Mouse (Mus musculus): Measurements from ENCODE around the gene Cdkal1.

Gene Cdkal1

DNA sequence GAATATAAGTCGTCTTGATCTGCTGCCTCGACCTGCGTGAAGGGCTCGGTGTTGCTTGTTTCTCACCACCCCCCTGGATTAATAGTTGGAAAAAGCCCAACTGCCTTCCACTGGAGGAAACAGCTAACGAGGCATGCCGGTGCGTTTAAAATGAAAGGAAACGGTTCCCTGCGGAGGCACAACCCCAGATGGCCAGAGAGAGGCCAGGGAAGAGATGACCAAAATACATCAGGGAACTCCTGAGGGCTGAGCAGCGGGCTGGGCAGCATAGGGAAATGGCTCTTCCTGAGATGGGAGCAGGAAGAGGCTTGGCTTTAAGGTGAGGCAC is 499.4 kb downstream of the Cdkal1 start:
- in situ Hi-C loops (cut with MboI, MseI) = no loop called here

DNA sequence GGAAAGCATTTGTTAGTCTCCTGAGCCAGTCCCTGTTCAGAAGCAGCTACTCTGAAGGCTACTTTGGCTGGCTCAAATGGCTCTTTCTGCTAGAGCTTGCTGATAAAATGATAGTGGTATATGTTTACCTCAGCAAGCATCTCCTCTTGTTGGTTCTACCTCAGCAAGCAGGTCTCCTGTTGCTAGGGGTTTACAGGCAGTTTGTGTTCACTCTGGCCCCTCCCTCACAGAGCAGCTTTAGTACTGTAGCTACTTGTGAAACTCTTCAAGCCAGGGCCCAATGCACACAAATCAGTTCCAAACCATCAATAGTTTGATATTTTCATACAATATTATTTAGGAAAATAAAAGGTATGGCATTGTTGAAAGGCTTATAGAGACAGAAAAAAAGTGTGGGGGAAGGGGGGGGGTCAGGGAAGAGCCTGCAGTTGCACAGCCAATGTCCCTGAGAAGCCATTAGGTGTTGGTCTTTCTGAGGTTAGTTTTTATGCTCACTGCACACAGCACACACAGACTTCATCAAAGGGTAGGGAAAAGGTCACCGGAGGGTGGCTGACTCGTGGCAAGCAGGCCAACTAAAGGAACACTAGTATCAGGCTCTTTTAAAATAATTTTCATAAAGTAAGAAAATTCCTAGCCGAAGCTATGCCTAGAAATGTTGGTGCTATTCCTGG is 499.9 kb downstream of the Cdkal1 start:
- in situ Hi-C loops (cut with MboI, MseI) = no loop called here

DNA sequence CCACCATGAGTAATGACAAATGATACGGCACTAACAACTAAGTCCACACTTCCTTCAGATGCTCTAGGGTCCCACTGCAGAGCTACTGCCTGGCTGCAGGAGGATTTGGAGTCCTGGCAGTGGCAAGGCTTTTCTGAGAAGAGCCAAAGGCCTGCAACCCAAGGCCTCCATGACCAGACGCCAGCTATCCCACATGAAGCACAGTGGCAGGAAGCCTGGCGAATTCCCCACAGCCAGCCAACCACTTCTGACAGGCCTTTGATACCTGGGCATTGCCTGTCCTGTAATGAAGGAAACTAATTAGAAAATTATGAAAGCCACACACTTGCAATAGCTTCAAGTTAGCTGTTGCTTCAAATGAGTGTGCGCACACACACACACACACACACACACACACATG is 500.5 kb downstream of the Cdkal1 start:
- in situ Hi-C loops (cut with MboI, MseI) = no loop called here

DNA sequence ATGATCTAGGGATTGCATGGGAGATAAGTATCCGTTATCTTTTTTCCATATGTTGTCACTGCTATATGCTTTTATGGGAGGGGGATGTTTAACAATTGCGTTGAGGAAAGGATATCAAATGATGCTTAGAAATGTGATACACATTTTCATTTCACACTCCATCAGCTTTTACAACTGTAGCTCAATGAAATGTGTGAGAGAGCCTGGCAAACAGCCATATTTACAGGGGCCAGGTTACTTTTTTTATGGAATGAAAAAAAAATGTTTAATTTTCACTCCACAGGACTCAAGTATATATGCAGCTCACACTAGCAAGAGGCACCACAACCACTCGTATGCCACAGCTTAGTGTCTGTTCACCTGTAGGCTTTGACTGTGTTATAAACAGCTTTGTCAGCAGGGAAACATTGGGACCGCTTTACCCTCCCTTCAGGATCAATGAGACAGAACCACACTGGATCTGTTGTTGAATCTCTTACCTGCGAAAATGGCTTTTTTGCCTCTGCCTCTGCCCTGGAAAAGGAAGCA is 501.5 kb downstream of the Cdkal1 start:
- in situ Hi-C loops (cut with MboI, MseI) = no loop called here

DNA sequence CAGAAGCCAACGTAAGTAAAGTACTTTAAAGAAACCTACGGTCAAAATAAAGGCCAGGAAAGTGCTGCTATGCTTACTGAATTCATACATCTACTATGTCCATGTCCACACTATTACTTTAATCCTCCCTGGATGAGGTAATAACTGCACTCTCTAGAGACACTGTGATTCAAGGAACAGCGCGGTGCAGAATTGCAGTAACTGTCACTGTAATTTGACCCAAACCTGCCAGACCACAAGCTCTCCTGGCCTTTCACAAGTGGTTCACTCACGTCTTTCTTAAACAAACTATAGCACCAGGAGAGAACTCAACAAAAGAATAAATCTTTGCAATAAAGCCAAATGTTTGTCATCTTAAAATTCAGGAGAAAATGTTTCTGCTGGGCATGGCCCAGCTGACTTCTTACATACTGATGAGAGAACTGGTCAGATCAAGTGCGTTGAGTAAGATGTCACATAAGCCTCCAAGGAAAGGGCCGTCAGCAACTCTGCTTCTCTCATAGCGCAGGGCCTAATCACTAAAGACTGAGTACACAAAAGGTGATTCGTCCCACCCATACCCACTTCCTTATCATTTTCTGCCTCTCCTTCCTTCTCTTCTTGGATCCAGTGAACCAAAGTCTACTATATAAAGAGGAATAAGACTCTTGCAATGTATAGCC is 504.3 kb downstream of the Cdkal1 start:
- in situ Hi-C loops (cut with MboI, MseI) = no loop called here

DNA sequence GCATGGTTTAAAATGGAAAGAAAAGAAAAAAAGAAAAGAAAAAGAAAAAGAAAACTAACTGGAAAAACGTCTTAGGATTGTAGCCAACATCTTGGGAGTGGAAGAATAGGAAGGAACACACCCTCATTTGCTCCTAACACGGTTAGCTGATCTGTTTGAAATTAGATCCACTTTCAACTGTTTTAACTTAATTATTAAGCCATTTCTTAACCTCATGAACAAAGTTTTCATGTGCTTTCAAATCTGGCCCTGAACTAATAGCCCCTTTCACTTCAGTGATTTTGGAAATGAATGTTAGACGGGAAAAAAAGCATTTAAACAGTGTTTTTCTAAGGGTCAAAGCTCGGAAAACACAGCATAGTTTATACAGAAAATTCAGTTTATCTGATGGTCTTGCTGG is 505.5 kb downstream of the Cdkal1 start:
- in situ Hi-C loops (cut with MboI, MseI) = no loop called here

DNA sequence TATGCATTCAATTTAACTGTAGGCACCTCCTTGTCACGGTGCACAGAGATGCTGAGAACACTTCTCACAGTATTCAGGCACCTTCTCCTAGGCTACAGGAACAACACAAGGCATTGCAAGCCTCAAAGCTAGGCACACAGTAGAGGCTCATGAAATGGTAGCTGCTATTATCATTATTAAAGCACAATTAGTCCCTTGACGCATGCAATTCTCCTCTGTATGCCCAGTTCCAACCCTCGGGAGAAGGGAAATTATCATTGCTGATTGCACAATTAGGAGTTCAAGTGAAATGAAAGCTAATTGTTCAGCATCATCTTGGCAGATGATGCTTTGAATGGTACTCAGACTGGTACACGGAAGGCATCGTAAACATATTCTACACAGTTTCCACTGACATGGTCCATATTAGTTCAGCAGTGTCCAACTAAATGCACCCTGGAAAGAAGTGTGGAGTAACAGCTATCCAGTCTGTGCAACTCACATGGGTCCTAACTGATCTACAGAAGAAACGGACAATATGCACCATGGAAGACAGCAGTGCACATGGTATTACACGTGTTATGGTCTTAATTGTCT is 506.0 kb downstream of the Cdkal1 start:
- in situ Hi-C loops (cut with MboI, MseI) = no loop called here

DNA sequence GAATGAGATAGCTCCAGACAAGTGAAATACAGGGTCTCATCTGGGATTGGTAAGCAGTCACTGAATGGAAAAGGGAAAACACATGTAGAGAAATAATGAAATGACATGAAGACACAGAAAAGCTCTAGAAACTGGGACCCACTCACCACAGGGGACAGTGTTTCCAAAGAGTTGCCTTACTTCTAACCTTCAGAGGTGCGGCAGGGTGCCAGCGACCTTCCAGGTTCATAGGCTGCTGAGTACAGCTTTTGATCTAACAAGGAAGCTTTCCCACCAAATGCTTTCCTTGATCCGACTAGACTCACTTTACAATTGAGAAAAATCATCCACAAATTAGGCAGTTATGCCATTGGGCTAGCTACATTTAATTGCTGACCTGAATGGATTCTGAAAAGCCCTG is 507.1 kb downstream of the Cdkal1 start:
- in situ Hi-C loops (cut with MboI, MseI) = no loop called here

DNA sequence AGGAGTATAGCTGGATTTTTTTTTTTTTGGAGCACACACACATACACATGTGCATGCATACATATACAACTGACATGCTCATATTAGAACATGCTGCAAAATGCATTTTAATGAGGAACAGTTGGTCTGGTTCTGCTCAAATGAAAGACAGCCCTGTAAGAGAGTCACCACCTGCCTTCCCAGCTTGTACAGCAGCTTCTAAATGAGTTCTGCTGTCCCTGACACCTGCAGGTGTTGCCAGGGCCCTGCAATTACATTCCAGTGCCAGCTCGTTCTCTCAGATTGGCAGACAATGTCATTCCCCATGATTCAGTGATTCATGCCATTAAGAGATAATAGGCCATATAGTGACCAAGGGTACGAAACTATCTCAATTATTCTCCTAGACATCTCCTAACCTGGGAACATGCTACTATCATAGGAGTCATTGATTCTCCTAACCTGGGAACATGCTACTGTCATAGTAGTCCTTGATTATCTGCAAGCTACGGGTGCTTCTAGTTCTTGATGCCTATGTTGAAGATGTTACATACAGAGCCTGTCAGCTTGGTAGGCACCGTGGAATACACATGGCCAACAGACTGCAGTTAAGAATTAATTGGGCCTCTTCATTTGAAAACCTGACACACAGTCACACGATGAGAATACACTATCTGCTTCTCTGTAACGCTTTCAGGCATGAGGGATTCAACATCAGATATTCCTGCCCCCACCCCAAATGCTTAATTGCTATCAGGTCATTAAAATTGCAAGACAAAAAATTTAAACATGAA is 522.6 kb downstream of the Cdkal1 start:
- in situ Hi-C loops (cut with MboI, MseI) = no loop called here

DNA sequence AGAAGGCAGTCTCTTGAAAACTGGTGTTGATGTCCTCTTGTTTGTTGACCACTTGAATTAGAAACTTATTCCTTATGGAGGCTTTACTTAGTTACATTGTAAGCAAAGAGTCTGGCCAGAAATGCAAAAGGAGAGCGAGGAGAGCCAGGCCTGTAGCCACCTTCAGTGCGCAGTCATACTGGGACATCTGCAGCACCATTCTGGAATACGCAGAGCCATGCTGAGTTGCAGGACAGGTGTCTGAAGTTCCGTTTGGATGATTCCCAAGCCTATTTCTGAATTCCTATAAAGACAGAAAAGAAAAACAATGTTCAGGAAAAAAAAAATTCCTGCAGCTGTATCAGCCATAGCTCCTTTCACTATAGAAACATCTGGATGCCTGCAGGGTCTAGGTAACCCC is 529.5 kb downstream of the Cdkal1 start:
- in situ Hi-C loops (cut with MboI, MseI) = no loop called here

DNA sequence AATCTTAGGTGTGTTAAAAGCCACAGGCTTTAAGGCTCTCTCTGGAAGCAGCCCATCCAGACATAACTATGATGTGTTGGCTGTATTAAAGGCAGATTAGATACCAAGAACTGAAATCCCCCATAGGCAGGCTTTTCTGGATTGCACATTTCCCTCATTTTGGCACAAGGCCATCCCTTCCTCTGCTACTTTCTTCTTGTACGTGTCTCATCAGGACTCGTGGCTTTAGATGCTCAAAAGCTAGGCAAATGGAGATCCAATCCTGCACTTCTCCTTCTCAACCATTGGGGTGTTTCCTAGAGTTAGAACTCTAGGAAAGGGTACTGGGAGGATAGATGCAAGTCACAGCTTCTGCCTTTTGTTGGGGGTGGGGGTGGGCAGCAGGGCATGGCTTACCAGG is 535.1 kb downstream of the Cdkal1 start:
- in situ Hi-C loops (cut with MboI, MseI) = no loop called here

DNA sequence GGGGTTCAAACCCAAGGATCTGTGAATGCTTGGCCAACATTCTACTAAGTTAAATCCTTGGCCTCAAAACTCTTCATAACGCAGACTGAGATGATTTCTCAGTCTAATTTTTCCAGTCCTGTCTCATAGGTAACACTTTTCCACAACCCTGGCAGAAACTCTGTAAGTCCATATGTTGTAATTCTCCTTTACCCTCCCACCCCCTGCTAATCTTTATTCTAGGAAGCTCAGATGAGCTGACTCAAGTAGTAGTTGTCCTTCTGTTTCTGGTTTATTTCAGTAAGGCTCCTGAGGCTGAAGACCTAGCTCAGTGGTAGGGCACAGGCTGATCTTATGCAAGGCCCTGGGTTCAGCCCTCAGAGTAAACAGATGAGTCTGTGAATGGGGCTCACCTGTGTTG is 537.8 kb downstream of the Cdkal1 start:
- in situ Hi-C loops (cut with MboI, MseI) = no loop called here

DNA sequence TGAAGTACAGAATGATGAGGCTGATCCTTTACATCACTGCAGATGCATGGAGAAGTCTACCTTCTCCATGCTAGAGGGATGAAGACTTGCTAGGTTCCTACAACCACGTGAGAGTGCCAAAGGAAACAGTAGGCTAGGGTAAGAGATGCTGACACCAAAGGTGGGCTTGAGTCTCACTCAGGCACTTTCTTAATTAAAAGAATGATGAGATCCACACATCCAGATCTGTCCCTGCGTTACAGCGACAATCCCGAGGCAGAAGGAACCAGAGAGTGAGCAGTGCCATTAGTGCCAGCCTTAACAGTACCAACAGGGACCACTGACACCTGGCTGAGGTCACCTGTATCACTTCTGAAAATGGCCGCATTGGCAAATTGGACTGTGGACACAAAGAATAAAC is 539.2 kb downstream of the Cdkal1 start:
- in situ Hi-C loops (cut with MboI, MseI) = no loop called here

DNA sequence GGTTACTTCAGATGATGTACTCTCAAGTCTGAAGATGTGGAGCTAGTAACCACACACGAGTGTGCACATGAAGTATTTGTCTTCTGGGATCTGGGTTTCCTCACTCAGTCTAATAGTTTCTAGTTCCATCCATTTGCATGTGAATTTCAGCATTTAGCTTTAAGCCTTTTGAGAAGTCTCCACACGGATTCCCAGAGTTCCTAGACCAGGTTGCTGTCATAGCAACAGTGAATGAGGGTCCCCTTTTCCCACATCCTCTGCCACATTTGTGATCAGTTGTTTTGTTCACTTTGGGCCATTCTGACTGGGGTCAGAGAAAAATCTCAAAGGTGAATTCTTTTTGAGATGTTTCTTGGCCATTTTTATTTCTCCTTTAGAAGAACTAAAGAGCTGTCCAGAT is 543.4 kb downstream of the Cdkal1 start:
- in situ Hi-C loops (cut with MboI, MseI) = no loop called here

DNA sequence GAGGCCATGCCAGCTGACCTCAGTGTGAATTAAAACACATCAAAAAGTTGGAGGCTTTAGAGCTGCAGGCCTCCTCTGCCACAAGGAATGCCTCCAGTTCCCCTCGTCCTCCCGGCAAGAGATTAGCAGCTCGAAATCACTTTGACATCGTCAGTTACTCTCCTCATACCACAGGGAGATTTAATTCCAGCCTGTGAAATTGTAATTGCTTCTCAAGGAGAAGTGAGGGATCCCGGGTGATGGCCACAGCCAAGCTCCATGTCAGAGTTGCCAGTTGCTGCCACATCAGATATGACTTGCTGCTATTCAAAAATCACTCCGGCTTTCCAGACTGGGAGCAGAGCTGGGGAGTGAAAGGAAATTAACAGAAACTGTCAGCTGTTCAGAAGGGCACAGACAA is 548.1 kb downstream of the Cdkal1 start:
- in situ Hi-C loops (cut with MboI, MseI) = no loop called here

DNA sequence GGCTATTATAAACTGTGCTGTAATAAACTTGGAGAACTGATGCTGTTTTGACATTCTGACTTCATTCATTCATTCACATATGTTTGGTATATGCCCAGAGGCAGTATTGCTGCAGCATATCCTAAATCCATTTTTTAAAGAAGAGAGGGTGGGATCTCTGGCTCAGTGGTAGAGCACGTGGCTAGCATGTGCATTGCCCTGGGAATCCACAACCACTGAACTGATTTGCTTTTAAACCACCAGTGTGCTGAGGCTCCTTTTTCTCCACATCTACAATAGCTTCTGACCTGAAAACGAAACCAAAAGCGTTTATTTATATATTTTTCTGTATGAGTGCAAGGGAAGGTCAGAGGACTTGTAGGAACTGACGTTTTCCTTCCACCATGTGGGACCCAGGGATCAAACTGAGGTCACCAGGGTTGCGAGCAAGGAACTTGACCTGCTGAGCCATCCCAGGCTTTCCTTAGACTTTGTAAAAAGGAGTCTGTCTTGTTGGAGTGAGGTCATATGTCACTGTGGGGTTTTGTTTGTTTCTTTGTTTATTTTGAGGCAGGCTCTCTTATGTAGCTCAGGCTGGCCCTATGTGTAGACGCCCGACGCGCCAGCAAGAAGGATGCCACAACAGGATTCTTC is 562.8 kb downstream of the Cdkal1 start:
- in situ Hi-C loops (cut with MboI, MseI) = no loop called here

DNA sequence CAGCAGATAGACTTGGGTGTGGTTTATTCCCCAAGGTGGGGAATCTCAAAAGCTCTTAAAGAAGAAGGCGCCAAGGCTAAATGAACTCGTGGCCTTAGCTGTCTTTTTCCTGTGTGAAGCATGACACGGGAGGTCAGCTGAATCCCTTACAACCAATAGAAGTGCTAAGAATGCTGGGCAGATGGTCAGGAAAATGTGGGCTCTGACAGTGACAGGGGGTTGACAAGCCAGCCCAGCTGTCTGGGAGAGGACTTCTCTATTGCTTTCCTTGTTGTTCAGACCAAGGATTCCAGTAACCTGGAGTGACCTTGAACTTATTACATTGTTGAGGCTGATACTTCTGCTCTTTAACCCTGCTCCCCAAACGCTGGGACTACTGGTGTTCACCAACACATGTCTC is 564.9 kb downstream of the Cdkal1 start:
- in situ Hi-C loops (cut with MboI, MseI) = no loop called here

DNA sequence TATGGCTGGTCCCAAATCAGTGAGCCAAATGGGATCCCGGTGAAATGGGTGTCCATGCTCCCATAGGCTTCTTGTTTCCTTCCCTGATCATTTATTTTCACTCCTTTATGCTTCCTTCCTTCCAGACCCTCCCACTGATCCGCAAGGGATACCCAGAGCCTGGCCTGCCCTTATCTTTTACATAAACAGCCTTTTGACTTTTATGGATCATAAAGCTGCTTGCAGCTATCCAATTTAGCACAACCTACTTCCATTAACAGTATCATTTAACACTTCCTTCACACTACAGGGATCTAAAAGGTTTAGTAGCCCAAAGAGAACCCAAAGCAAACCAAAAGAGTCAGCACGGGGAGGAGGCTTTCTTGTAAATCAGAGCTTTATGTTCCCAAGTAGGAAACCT is 570.4 kb downstream of the Cdkal1 start:
- in situ Hi-C loops (cut with MboI, MseI) = no loop called here

DNA sequence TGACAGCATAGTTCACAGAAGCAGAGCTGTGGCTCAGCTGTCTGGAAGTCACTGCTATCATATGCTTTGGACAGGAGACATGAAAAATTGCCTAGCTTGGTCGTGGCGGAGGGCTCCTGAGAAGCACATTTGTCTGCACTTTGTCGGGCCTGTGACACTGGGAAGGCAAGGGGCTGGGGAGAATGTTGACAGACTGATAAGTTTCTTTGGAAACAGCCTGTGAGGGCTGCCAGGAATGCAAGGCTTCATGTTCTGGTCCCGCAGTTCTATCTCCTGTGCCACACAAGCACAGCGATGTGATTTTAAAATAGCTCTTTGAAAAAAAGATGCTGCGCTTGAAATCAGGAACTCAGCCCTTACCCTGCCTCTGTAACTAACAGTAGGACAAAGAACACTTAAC is 573.9 kb downstream of the Cdkal1 start:
- in situ Hi-C loops (cut with MboI, MseI) = no loop called here

DNA sequence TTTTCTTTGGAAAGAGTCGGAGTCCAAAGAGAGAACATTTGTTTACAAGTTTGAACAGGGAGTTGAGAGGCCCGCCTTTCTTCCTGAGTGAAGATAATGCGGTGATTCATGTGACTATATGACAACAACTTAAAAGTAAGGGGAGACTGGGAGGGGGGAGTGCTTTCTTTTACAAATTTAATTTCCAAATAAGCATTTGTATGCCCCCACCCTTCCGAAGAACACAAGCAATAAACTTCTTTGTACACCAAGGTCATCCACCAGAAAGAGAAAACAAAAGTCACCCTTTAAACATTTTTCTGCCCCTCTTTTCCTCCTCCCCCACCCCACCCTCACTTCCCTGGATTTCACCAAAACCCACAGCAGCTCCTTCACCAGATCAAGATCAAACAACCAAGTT is 577.3 kb downstream of the Cdkal1 start:
- in situ Hi-C loops (cut with MboI, MseI) = loop anchor here (5.0 kb wide), 1 partner anchor 51 kb away; no protein-coding TSS in a partner anchor

DNA sequence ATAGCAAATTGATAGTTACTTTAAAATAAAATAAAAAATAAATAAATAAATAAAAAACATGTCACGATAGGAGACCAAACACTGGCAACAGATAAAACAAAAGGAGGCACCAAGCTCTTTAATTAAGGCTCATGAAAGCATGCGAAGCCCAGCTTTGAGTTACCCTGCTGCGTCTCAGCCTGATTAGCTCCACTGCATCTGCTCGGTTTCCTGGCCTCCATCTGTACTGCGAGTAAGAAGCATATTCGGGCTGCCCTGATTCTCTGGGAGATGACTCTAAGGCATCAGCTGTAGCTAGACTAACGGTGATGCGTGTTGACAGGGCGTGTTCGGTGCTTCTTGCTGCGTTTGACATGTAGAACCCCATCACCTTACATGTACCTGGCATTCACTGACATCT is 581.2 kb downstream of the Cdkal1 start:
- in situ Hi-C loops (cut with MboI, MseI) = no loop called here

DNA sequence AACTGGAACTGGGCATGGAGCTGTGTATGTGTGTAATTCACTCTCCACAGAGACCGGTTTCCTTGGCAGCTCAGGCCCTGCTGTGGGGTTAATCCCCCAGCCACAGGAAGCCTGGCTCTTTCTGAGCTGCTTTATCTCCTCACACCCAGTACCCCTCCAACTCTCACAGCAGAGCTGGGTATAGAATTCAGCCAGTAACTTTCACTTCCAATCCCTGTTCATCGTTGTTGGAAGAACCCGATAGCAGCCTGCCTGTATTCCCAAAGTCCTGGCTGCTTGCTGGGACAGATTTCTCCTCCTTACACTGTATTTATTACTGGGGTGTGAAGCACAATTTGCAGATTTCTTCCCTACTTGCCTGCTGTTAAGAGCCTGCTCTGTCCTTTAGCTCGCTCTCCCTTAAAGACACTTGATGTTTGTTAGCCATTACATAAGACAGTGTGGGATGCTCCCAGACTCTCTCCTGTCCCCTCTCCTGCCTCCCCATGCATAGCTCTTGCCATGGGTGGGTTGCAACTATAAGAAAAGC is 581.7 kb downstream of the Cdkal1 start:
- in situ Hi-C loops (cut with MboI, MseI) = no loop called here

Data from T-helper 1 cell (primary cell).